Mouse (Mus musculus): ENCODE results near the gene Tmem94.

Gene Tmem94

GRCm38 (mm10) chr11:115832064-115832463 lies 66.8 kb downstream of the Tmem94 start:
- DNase-seq (ENCODE audit: low read depth): no peak

DNA sequence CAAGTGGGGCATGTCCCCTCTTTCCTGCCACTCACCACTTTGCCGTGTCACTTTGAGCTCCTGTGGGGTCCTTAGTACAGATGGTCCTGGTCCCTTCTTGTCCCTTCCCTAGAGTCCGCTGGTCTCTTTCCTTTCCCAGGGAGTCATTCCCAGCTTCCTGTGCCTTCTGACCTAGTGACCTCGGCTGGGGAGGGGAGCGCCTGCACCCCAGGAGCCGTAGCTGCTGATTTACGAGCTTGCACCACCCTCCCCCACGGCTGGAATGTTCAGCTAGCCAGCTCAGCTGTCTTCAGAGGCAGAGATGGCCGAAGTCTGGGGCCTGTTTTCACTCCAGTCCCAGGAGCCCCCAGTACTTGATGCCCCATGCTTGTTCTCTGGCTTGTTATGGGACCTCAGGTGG lies 67.3 kb downstream of the Tmem94 start:
- peak; percentile 32 for DNase-seq (ENCODE audit: low read depth)

DNA sequence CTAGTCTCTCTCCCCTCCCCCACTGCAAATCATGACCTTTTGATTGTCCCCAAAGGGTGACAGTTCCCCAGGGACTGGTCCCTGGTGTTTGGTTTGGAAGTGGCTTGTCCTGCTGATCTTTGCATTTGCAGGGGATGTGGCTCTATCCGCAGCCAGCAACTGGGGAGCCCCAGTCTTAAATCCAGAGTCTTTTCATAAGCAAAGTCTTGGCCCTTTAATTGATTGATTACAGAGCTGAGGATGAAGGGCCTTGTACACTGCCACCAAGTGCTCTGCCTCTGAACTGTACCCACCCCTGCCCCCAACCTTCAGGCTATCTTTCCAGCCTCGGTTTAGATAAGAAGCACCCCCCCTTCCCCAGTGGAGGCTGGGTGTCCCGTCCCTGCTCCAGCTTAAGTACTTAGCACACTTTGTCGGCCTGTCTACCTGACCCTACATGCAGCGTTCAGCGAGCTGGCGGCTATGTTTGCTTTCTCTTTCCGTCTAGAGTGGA lies 67.8 kb downstream of the Tmem94 start:
- DNase-seq (ENCODE audit: low read depth): no peak

- no peak for DNase-seq (ENCODE audit: low read depth)
Observed at GRCm38 (mm10) chr11:115834033-115834432, 68.8 kb downstream of the Tmem94 start.

DNA sequence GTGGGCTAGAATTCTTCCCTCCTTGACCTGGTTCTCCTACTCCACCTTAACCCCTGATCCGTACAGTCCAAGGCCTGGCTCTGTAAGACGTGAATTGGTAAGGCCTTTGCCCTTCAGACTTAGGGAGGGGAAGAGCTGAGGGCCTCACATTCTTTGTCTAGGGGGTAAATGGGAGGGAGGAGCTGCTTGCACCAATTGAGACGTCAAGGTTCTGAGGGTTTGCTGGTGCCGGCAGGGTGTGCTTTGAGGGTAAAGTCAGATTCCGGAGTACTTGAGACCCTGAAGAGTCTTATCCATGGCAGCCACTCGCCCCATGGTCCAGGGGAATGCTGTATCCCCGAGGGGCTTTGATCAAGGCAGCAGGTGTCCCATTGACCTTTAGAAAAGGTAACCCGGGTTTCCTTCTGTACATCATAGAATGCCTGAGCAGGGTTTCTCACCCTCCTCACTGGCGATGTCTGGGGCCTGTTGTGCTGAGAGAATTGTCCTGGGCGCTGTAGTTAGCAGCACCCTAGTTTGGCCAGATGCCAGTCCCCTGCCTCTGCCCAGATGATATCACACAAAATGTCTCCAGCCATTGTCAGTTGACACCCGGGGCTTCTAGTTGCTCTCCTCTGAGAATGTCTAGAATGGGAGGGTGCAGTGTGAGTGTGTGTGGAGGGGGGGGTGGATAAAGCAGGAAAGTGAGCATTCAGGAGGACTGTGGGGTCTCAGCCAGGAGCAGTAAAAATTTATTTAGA lies 71.6 kb downstream of the Tmem94 start:
- DNase-seq (ENCODE audit: low read depth): no peak

DNA sequence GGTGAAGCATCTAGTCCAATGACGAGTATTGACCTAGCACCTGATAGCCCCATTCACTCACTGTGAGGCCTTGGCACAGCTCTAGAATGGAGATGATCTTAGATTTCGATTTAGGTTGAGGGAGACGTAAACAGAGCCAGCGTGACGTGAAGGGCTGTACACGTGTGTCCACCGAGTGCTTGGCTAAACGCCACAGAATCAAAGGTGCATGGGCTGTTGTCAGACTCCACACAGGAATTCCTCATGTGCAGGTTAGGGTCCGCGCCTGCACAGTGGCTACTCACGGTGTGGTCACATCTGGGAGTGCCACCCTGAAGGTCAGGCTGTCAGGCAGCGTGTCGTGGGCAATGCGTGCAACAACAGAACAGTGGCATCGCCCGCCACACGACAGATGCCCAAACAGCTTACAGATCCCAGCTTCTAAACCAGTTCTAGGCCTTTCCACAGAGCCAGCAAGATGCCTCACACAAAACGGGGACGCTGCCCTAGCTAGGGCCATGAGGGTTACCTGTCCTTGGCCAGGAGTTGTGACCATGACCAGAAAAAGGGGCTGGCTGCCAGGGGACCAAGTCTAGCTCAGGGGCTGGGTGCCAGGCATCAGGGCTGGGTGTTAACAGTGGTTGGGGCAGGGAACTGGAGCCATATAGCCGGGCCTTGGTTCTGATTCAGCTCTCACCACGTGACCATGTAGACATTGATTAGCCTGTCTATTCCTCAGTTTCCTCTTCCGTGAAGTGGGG lies 72.5 kb downstream of the Tmem94 start:
- no peak for DNase-seq (ENCODE audit: low read depth)

DNA sequence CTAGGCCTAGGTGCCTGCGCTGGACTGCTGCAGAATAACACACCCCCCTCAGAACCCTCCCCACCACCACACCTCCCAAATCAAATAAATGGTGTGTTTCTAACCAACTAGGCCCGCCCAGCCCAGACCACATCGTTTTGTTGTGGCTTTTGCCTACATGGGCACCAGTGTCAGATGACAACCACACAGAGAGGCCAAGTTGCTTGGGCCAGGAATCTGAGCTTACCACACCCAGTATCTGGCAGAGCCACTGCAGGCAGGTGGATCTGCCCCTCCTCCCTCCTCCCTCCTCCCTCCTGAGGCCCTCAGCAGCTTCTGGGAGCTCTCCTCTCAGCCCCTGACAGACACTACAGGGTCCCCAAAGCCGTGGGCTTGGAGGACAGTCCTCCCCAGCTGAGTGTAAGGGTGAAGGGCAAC lies 73.7 kb downstream of the Tmem94 start:
- peak; percentile 34 for DNase-seq (ENCODE audit: low read depth)

- no peak for DNase-seq (ENCODE audit: low read depth)
Observed at GRCm38 (mm10) chr11:115839732-115840131, 74.5 kb downstream of the Tmem94 start.

- peak; percentile 25 for DNase-seq (ENCODE audit: low read depth)
Observed at GRCm38 (mm10) chr11:115841044-115841443, 75.8 kb downstream of the Tmem94 start.

DNA sequence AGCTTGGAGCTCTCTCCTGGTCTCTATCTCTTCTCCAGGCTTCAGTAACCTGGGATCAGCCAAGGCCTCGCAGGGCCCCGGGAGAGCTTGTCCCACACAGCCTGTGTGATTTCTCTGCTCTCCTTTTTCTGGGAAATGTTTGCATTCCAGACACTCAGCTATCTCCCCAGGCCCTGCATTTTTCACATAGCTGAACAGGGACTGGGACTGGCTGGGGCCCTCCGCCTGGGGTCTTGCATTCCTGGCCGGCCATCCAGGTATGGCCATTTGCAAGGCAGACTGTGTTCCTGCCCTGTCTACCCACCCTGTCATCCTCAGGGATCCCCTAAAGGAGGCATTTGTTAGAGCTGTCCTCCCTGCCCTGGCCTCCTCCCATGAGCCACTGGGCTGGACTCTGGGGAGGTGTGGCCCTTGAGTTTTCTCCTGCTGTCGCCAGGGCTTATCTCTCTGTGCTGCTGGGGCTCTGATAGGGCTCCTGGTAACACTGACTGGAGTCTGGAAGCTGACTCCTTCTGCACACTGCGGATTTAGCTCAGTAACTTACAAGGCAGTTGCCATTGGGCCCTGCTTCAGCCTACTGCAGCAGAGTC lies 76.8 kb downstream of the Tmem94 start:
- DNase-seq (ENCODE audit: low read depth): peak; percentile 26

DNA sequence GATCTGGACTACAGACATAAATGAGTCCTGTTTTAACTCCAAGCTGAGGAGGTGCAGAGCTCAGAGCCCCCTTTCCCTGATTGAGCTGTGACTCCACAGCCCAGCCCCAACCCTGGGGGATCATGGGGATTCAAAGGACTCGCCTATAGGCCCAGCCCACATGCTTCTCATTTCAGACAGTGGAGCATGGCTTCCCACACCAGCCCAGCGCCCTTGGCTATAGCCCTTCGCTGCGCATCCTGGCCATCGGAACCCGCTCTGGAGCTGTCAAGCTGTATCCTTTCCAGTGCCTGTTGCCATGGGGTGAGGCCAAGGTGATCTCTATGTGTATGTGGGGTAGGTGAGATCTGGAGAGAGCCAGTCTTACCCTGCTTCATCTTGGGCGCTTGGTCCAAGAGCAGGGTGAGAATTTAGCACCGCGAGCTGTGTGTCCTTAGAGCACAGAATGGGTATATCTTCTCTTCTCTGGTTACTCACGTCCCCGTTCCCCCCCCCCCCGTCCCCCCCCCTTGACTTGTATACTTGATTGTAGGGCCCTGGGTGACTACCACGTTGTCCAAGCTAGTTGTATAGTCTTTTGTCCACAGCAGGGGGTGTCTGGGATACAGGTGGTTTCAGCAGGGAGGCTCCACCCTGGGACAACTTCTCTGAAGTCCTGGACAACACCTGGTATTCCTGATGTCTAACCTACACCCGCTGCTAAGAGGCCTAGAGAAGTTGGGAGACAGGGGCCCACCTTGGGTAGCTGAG lies 78.1 kb downstream of the Tmem94 start:
- DNase-seq (ENCODE audit: low read depth): no peak

- no peak for DNase-seq (ENCODE audit: low read depth)
Observed at GRCm38 (mm10) chr11:115843891-115844239, 78.6 kb downstream of the Tmem94 start.

DNA sequence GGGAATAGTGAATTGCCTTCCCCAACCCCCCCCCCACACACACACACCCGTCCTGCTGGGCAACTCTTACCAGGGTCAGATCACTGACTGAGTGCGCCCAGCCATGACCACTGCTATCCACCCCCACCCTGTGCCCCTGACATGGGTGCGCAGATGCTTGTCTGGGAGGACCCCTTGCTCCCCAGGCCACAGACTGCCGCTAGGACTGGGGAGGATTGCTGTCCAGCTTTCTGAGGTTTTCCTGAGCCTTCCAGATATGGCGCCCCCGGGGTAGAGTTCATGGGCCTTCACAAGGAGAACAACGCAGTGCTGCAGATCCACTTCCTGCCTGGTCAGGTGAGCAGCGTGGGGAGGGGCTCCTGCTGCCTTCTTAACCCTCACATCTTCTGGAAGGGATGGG lies 79.0 kb downstream of the Tmem94 start:
- DNase-seq (ENCODE audit: low read depth): no peak

GRCm38 (mm10) chr11:115845819-115846218 lies 80.6 kb downstream of the Tmem94 start:
- DNase-seq (ENCODE audit: low read depth): no peak
